Comparison of ENCODE assay signal across 23 mouse cellular contexts in genomic region chr10:120153911-120154310, GRCm38 (mm10). TPM values are rescaled to one million over a fixed set of nuclear protein-coding genes. Genes with fewer than 3 reads are reported as not detected.
DNase-seq lines count a peak whose midpoint lies in the region; TF ChIP-seq lines count a peak whose summit lies in the region.
"Had no signal": no experiment of that assay in that cellular context is flagged by ENCODE, and none has a peak within 500 bp of the region (broad histone marks: within the 10 kb centered on the region; RNA-seq: fewer than 3 reads in every experiment).

No protein-coding gene starts in this region.

- H3K27me3 ChIP-seq in C2C12 (ENCODE audit: control insufficient read depth, insufficient read depth, insufficient read length), result no peaks in the 10 kb centered on the region
- H3K27me3 ChIP-seq: embryonic facial prominence, embryonic 13.5 days; embryonic facial prominence, embryonic 15.5 days; forebrain, embryonic 12.5 days; Patski had no signal

- H3K4me3 ChIP-seq in C2C12 (ENCODE audit: insufficient read depth, poor library complexity, severe bottlenecking), result no peak overlapping the region
- H3K4me3 ChIP-seq in bone marrow macrophage, adult 2 months (ENCODE audit: insufficient read depth, low read length), result no peak overlapping the region
- H3K4me3 ChIP-seq: embryonic facial prominence, embryonic 13.5 days; embryonic facial prominence, embryonic 15.5 days; erythroblast, embryonic 14.5 days; forebrain, embryonic 10.5 days; forebrain, embryonic 12.5 days had no signal

- TF ChIP-seq POLR2A in bone marrow macrophage, adult 2 months (IDR thresholded peaks at IDR 0.05; ENCODE audit: borderline replicate concordance, low read depth, low read length), result no peak

- H3K79me3 ChIP-seq in C2C12 (ENCODE audit: low read depth), result no peaks in the 10 kb centered on the region

- H3K36me3 ChIP-seq in C2C12 (ENCODE audit: control insufficient read depth, insufficient read depth), result no peaks in the 10 kb centered on the region
- H3K36me3 ChIP-seq: embryonic facial prominence, embryonic 13.5 days; embryonic facial prominence, embryonic 15.5 days; forebrain, embryonic 10.5 days; forebrain, embryonic 12.5 days had no signal

- no peaks in the 10 kb centered on the region for H3K79me2 ChIP-seq in C2C12 (ENCODE audit: control insufficient read depth, insufficient read depth)

- DNase-seq in ES-CJ7 (ENCODE audit: low read depth, low spot score) (peak; percentile 43), R1 (ENCODE audit: low read depth, low spot score) (peak; percentile 71)
- DNase-seq in ovary, postnatal 36 days (ENCODE audit: low spot score), result no peak
- DNase-seq in left cerebral cortex, adult 8-10 months (ENCODE audit: low spot score in 2 of 2), result no peak
- DNase-seq in embryo, embryonic 11 days, result no peak
- DNase-seq: adrenal gland, adult 8-10 months; adrenal gland, postnatal 14 days; adrenal gland, postnatal 36 days; B cell, adult 2 months; cerebellum, adult 11 months; cerebellum, adult 18-20 months; cerebellum, adult 8-10 months; cerebellum, adult 9-11 months; cerebellum, postnatal 25 days; forebrain, postnatal 0 days had no signal

- no peak for TF ChIP-seq CTCF in C2C12 (IDR thresholded peaks at IDR 0.05; ENCODE audit: control insufficient read depth, insufficient read depth, insufficient read length)
- no peak for TF ChIP-seq CTCF in bone marrow macrophage, adult 2 months (IDR thresholded peaks at IDR 0.05; ENCODE audit: low read depth, low read length)

- peak overlapping the region; percentile 7; the same call in 1 of the 2 replicates for H3K27ac ChIP-seq in bone marrow macrophage, adult 2 months (ENCODE audit: insufficient read depth, low read depth, low read length)
- H3K27ac ChIP-seq: embryonic facial prominence, embryonic 13.5 days; embryonic facial prominence, embryonic 15.5 days; forebrain, embryonic 10.5 days; forebrain, embryonic 12.5 days had no signal

- no peak overlapping the region for H3ac ChIP-seq in C2C12 (ENCODE audit: control insufficient read depth, insufficient read length, low read depth)

- peaks cover 20% of the 10 kb centered on the region for H3K4me1 ChIP-seq in bone marrow macrophage, adult 2 months (ENCODE audit: control insufficient read depth, insufficient read depth, low read length)
- H3K4me1 ChIP-seq: embryonic facial prominence, embryonic 13.5 days; embryonic facial prominence, embryonic 15.5 days; forebrain, embryonic 10.5 days; forebrain, embryonic 12.5 days had no signal

TF ChIP-seq in C2C12, 6 proteins besides CTCF, POLR2A, EP300 and RAD21:
- TF ChIP-seq FOSL1 (IDR thresholded peaks at IDR 0.05; ENCODE audit: insufficient read depth, low read length, poor library complexity, severe bottlenecking), result no peak
- TF ChIP-seq MAX (IDR thresholded peaks at IDR 0.05), result no peak
- no peak for TF ChIP-seq CEBPB (IDR thresholded peaks at IDR 0.05; ENCODE audit: low read depth)
- no peak for TF ChIP-seq MYOG (IDR thresholded peaks at IDR 0.05; ENCODE audit: control insufficient read depth, extremely low read depth, insufficient read length)
- no peak for TF ChIP-seq MYOD1 (IDR thresholded peaks at IDR 0.05; ENCODE audit: control insufficient read depth, insufficient read length, low read depth)
- TF ChIP-seq USF1 (IDR thresholded peaks at IDR 0.05; ENCODE audit: low read depth), result peak; percentile 61
TF ChIP-seq in C2C12: peak in this region for 1.

RNA-seq across cellular contexts. Expression of gene Helb, which starts 41.1 kb away (rescaled TPM):
- polyA plus RNA-seq in C2C12 (2012; fragmentation: generic; extraction: Trizol), result 4.4 TPM
- polyA plus RNA-seq in bone marrow macrophage, adult 2 months (2012; ENCODE audit: insufficient read depth, insufficient read length, missing spikeins), result 22.9 and 28.3 TPM in 2 replicates
- total RNA-seq in left cerebral cortex, adult 8-10 months (2022), result 1 to 10 TPM; 4.4 to 5.1 (median 4.8) TPM

RNA-seq across cellular contexts. Expression of gene Tmbim4, which starts 47.5 kb away (rescaled TPM):
- 97.3 TPM for polyA plus RNA-seq in C2C12 (2012; fragmentation: generic; extraction: Trizol)
- polyA plus RNA-seq in bone marrow macrophage, adult 2 months (2012; ENCODE audit: insufficient read depth, insufficient read length, missing spikeins), result 157 and 180 TPM in 2 replicates
- total RNA-seq in left cerebral cortex, adult 8-10 months (2022), result 10 to 100 TPM; 68.1 to 71.0 (median 69.1) TPM

RNA-seq across cellular contexts. Expression of gene Irak3, which starts 48.0 kb away (rescaled TPM):
- 0.27 TPM for polyA plus RNA-seq in C2C12 (2012; fragmentation: generic; extraction: Trizol)
- 75.9 and 80.3 TPM in 2 replicates for polyA plus RNA-seq in bone marrow macrophage, adult 2 months (2012; ENCODE audit: insufficient read depth, insufficient read length, missing spikeins)
- 1 to 10 TPM; 1.5 to 3.4 (median 2.2) TPM for total RNA-seq in left cerebral cortex, adult 8-10 months (2022)
- polyA plus RNA-seq: erythroblast, embryonic 14.5 days had no signal

Comparison
In these comparisons a context has a peak if more than half of its experiments do, and no peak if none do; other contexts are left out.
1. DNase-seq: peak in ES-CJ7 (single experiment) and R1 (single experiment); none in ovary, postnatal 36 days (single experiment), left cerebral cortex, adult 8-10 months (0 of 2) and embryo, embryonic 11 days (single experiment).
2. RNA of gene Irak3, which starts 48.0 kb away (polyA plus RNA-seq): 75.9 to 80.3 TPM in bone marrow macrophage, adult 2 months; 0.27 TPM in C2C12 (single experiment); every median in the first group is over 10 times any median in the second.